Mouse (Mus musculus): ENCODE data around the gene Cd8a.

Gene Cd8a

GRCm38 (mm10) chr6:71371085-71371605 is 2.1 kb upstream of the Cd8a start:
- DNase-seq, result no peak

- no peak for DNase-seq
Measured at GRCm38 (mm10) chr6:71372041-71372720, 1.0 kb upstream of the Cd8a start.

GRCm38 (mm10) chr6:71374311-71374829 is 1.1 kb downstream of the Cd8a start:
- no peak for DNase-seq

GRCm38 (mm10) chr6:71374921-71375320 is 1.7 kb downstream of the Cd8a start:
- no peak for DNase-seq

- no peak for DNase-seq
Measured at GRCm38 (mm10) chr6:71376711-71377110, 3.5 kb downstream of the Cd8a start.

- DNase-seq, result no peak
Measured at GRCm38 (mm10) chr6:71381654-71382053, 8.4 kb downstream of the Cd8a start.

- DNase-seq, result no peak
Measured at GRCm38 (mm10) chr6:71390496-71390895, 17.3 kb downstream of the Cd8a start.

- DNase-seq, result no peak
Measured at GRCm38 (mm10) chr6:71396016-71396415, 22.8 kb downstream of the Cd8a start.

GRCm38 (mm10) chr6:71396761-71397160 is 23.5 kb downstream of the Cd8a start:
- DNase-seq, result no peak

- DNase-seq, result no peak
Measured at GRCm38 (mm10) chr6:71398829-71399609, 25.8 kb downstream of the Cd8a start.

- DNase-seq, result no peak
Measured at GRCm38 (mm10) chr6:71414624-71415023, 41.4 kb downstream of the Cd8a start.

GRCm38 (mm10) chr6:71415446-71415845 is 42.2 kb downstream of the Cd8a start:
- no peak for DNase-seq

- no peak for DNase-seq
Measured at GRCm38 (mm10) chr6:71418874-71419273, 45.6 kb downstream of the Cd8a start.

- no peak for DNase-seq
Measured at GRCm38 (mm10) chr6:71420848-71421247, 47.6 kb downstream of the Cd8a start.

- no peak for DNase-seq
Measured at GRCm38 (mm10) chr6:71422162-71422561, 48.9 kb downstream of the Cd8a start.

GRCm38 (mm10) chr6:71423116-71423515 is 49.9 kb downstream of the Cd8a start:
- DNase-seq, result no peak

- DNase-seq, result no peak
Measured at GRCm38 (mm10) chr6:71425681-71426080, 52.5 kb downstream of the Cd8a start.

GRCm38 (mm10) chr6:71427996-71428725 is 54.9 kb downstream of the Cd8a start:
- no peak for DNase-seq
